Mouse (Mus musculus): ENCODE results near the gene Olfr15.

- TF ChIP-seq CTCF (IDR thresholded peaks at IDR 0.05; ENCODE audit: borderline replicate concordance, insufficient read depth, low read depth, low read length), result no peak
- TF ChIP-seq POLR2A (IDR thresholded peaks at IDR 0.05; ENCODE audit: borderline replicate concordance, insufficient read depth, low read length), result no peak
Observed at GRCm38 (mm10) chr16:3830588-3831109, at the start of gene Olfr15.
